Mouse (Mus musculus) intestine, embryonic 15.5 days (tissue): ENCODE data around the gene Cubn. TPM values are rescaled to one million over a fixed set of nuclear protein-coding genes. Genes with fewer than 3 reads are reported as not detected.

Source experiments
- ATAC-seq: fragments of 200-750 bp; cut with Nextera tagmentation; 2 replicates; pipeline ENCODE4 v1.8.0; 2017; ENCODE audit warnings: moderate TSS enrichment, moderate library complexity
- H3K27ac ChIP-seq: fragments of 300-500 bp; sonication (generic); 2 replicates; pipeline ENCODE4 v1.5.1; 2015; ENCODE audit warnings: mild to moderate bottlenecking, inconsistent platforms
- H3K27me3 ChIP-seq: fragments of 300-500 bp; sonication (generic); replicated peaks from 2 replicates; pipeline ENCODE4 v1.6.1; 2015; ENCODE audit warnings: inconsistent platforms
- H3K36me3 ChIP-seq: fragments of 300-500 bp; sonication (generic); 2 replicates; pipeline ENCODE4 v1.6.1; 2015; ENCODE audit warnings: inconsistent platforms
- H3K4me1 ChIP-seq: fragments of 300-500 bp; sonication (generic); replicated peaks from 2 replicates; pipeline ENCODE4 v1.6.1; 2015; ENCODE audit warnings: inconsistent platforms
- H3K4me2 ChIP-seq: fragments of 300-500 bp; sonication (generic); replicated peaks from 2 replicates; pipeline ENCODE4 v1.6.1; 2015; ENCODE audit warnings: mild to moderate bottlenecking, inconsistent platforms
- H3K4me3 ChIP-seq: fragments of 300-500 bp; sonication (generic); replicated peaks from 2 replicates; pipeline ENCODE4 v1.5.1; 2015; ENCODE audit warnings: inconsistent platforms
- H3K9ac ChIP-seq: fragments of 300-500 bp; sonication (generic); 2 replicates; pipeline ENCODE4 v1.6.1; 2015; ENCODE audit warnings: inconsistent platforms
- H3K9me3 ChIP-seq: fragments of 300-500 bp; sonication (generic); 2 replicates; pipeline ENCODE4 v1.6.1; 2016; ENCODE audit warnings: inconsistent platforms
- WGBS: fragments of 180-500 bp; shearing (Covaris S2); methylation state at CpG from one replicate; pipeline ENCODE4 v1.1.7; 2015; 5-methylcytosine and 5-hydroxymethylcytosine counted together
- polyA plus RNA-seq: library from polyadenylated mRNA; unstranded; fragments of >200 nt; fragmentation: Nextera tagmentation; extraction: Ambion mirVana; gene quantifications from 2 replicates; pipeline ENCODE4 v1.2.1, GENCODE M21; 2015

Gene Cubn
- polyA plus RNA-seq, 1 experiment from 2014 or later: 7.3 TPM

DNA sequence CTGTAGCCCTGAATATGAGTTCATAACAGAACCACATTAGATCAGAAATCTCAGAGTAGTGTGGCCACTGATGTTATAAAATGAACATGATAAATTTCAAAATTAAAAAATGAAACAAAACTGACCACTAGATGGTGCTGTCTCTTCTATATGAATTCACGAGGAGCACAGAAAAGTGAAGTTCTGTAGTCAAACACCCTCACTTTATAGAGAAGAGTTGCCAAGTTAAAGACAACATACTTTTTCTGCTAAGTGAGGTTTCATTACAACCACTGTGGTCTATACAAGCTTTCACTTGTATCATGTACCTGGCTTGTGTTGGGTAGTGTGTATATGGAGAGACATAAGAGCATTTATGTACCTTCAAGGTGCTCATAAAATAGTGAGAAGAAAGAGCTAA is 201.0 kb downstream of the Cubn start:
- Histone ChIP-seq H3K27ac (no peak overlapping the region), H3K27me3 (no peaks in the 10 kb centered on the region), H3K4me3 (no peak overlapping the region), H3K36me3 (no peaks in the 10 kb centered on the region), H3K4me1 (no peaks in the 10 kb centered on the region), H3K4me2 (no peak overlapping the region), H3K9me3 (no peaks in the 10 kb centered on the region), H3K9ac (no peak overlapping the region)
- ATAC-seq: no peak
- WGBS: 2% methylated on average over 1 of the region's 1 CpGs

DNA sequence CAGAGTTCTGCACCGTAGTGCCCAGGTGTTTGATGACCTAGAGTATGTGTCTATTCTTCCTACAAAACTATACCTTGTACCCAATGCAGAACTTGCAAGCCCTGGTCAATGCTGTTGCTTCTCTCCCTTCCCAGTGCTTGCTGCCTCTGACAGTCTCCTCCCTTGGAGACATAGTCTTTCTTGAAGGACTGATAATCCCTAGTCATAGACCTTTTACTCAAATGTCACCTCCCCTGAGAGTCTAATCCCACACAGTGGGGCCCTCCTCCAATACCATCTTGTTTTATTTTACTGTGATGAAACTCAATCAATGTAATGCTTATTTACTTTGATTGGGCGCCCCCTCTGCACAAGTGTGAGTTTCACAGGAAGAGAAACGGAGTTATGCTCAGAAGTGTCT is 201.5 kb downstream of the Cubn start:
- Histone ChIP-seq H3K36me3 (no peaks in the 10 kb centered on the region), H3K9ac (no peak overlapping the region), H3K9me3 (no peaks in the 10 kb centered on the region), H3K4me2 (no peak overlapping the region), H3K27me3 (no peaks in the 10 kb centered on the region), H3K4me3 (no peak overlapping the region), H3K4me1 (no peaks in the 10 kb centered on the region), H3K27ac (no peak overlapping the region)
- ATAC-seq: no peak
- 80% methylated on average over 3 of the region's 3 CpGs for WGBS

DNA sequence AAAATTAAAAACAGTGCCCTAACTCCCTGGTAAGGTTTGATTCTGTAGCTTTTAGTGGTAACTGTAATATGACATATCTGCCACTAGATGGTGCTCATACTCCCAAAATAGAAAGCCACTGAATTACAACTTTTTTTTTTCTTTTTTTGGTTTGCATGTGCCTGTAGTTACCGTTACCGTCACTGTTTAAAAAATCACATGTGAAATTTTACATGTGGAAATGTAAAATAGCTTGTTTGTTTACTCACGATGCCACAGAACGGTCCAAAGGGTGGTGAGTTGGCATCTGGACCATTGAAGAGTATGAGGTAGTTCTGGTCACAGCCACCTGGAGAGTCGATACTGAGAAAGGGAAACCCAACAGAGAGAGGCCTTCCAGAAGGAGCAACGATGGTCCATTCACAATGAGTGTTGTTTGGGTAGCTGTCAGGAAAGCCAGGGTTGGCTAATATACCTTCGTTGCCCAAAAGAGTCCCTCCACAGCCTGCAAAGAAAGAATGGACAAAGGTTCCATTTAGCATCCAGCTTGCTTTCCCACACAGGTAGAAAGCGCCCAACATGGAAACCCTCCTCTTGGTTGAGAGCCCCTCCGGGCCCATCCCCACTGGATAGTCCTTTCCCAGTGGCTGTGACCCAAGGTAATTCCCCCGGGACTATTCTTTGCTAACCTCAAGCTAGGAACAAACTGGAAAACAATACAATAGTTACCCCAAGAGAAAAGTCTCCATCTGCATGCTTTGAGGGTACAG is 213.3 kb downstream of the Cubn start:
- Histone ChIP-seq H3K4me3 (no peak overlapping the region), H3K4me2 (no peak overlapping the region), H3K9me3 (no peaks in the 10 kb centered on the region), H3K27ac (no peak overlapping the region), H3K4me1 (no peaks in the 10 kb centered on the region), H3K36me3 (0 out of 2 replicates have a peak, but pooled peaks cover 2% of the 10 kb centered on the region), H3K27me3 (no peaks in the 10 kb centered on the region), H3K9ac (no peak overlapping the region)
- 57% methylated on average over 10 of the region's 10 CpGs for WGBS
- no peak for ATAC-seq

DNA sequence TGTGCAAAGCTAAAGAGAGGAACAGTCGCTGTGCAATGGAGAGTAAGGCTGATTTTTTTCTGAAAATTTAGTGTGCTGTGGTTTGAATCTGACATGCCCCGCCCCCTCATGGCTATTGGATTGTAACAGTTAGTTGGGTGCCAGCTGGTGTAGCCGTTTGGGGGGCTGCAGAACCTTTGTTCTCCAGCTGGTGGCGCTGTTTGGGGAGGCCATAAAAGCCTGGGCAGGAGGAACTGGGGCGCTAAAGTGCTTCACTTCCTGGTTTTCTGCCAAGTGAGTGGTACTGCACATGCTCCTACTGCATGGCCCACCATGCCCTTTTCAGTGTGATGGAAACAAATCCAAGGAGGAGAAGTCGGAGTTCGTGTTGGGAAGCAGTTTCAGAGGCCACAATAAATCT is 215.7 kb downstream of the Cubn start:
- H3K27me3 ChIP-seq: no peaks in the 10 kb centered on the region
- H3K4me3 ChIP-seq: no peak overlapping the region
- H3K9ac ChIP-seq: no peak overlapping the region
- no peaks in the 10 kb centered on the region for H3K9me3 ChIP-seq
- H3K4me1 ChIP-seq: no peaks in the 10 kb centered on the region
- H3K4me2 ChIP-seq: no peak overlapping the region
- H3K27ac ChIP-seq: no peak overlapping the region
- H3K36me3 ChIP-seq: 0 out of 2 replicates have a peak, but pooled peaks cover 2% of the 10 kb centered on the region
- 59% methylated on average over 7 of the region's 7 CpGs for WGBS
- no peak for ATAC-seq

DNA sequence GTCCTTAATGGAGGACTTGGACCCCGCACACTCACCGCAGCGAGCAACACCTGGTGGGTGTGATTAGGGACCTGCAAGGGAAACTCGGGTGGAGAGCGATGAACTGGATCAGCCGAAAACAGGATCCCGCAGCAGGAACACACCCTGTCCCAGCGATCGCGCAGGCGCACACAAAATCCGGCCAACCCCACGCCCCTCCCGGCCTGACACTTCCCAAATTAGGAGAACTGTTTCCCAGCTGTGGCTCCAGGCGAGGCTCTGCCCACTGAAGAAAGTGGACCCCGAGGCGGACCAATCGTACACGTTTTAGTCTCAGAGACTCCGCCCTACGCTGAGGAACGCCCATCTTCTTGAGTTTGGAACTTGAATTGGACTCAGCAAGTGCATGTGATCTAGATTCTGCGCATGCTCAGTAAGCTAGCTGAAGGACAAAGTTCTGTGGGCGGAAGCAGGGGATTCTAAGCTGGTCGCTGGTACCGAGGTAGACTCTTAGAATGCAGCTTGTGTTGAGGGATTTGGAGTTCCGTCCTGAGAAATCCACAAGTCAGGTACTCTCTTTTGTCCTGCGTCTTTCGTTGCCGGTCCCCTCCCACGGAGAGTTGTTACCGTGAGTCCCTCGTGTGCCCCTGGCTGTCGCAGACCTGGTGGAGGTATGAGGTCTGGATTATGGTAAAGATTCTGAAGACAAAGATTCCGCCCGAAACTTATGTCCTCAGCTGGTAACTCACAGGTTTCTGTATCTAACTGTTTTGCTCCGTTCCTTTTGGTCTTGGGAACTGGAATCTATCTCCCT is 220.3 kb downstream of the Cubn start, which contains the start of gene Rsu1:
Gene Rsu1, minus strand, starts transcription at position 251 of the 793 bp plus-strand sequence.
- H3K27ac ChIP-seq: peak within 1 kb of the TSS; percentile 23; the same call in 1 of the 2 replicates
- H3K4me2 ChIP-seq: peak within 1 kb of the TSS; percentile 85
- no peaks in the 10 kb centered on the region for H3K27me3 ChIP-seq
- no peaks in the 10 kb centered on the region for H3K9me3 ChIP-seq
- peak; percentile 99 for ATAC-seq
- H3K9ac ChIP-seq: peak within 1 kb of the TSS; percentile 60
- H3K4me3 ChIP-seq: peak within 1 kb of the TSS; percentile 58
- H3K4me1 ChIP-seq: 0 out of 2 replicates have a peak, but pooled peaks cover 2% of the 10 kb centered on the region
- 0 out of 2 replicates have a peak, but pooled peaks cover 2% of the 10 kb centered on the region for H3K36me3 ChIP-seq
- WGBS: under 1% methylated on average over 37 of the region's 37 CpGs

DNA sequence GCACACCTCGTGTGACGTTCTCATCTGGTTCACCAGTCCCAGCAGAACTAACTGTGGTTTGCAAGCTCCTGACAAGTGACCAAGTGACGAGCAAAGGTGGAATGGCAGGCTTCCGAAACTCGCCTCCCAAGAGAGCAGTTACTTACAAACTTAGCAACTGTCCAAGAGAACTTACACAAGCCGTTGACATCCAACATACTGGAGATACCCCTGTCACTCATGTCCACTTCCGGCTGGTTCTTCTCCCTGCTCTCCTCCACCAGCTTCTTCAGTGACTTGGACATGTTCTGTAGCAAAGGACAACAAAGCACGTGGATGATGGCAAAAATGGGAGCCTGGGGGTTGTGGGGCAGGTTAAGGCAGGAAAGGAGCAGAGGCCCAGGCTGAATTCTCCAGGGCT is 220.9 kb downstream of the Cubn start:
- Histone ChIP-seq H3K9me3 (no peaks in the 10 kb centered on the region), H3K4me1 (0 out of 2 replicates have a peak, but pooled peaks cover 2% of the 10 kb centered on the region), H3K4me2 (peak overlapping the region; percentile 85), H3K36me3 (no peaks in the 10 kb centered on the region), H3K27ac (peak overlapping the region; percentile 23; the same call in 1 of the 2 replicates), H3K27me3 (no peaks in the 10 kb centered on the region), H3K4me3 (peak overlapping the region; percentile 58), H3K9ac (peak overlapping the region; percentile 57)
- ATAC-seq: no peak; the same call in 1 of the 2 replicates
- WGBS: 39% methylated on average over 8 of the region's 8 CpGs

DNA sequence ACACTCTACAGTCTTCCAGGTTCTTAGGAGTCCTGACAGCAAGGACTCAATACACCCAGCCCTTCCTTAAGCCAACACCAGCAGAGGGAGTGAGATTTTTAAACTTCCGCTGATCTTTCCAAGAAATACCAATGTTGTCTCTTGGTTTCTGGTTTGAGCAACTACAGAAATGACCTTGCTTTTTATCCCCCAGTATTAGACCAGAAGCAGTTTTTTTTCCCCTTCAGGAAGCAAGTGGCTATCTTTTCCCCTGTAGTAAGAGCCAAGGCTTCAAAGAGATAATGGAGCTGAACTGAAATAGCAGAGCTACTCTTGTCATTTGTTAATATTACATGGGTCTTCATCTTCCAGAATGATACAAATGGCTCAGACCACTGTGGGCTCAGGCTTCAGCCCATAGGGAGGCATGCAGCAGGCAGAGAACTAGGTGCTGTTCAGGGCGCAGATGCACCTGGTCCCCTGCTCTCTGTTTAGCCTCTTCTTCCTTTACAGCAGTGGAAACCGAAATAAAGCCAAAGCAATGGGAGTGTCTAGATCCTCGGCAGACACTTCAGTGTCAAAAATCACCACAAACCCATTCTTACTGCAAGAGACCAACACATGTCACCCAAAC is 222.8 kb downstream of the Cubn start:
- Histone ChIP-seq H3K4me3 (no peak overlapping the region), H3K27ac (no peak overlapping the region), H3K9me3 (no peaks in the 10 kb centered on the region), H3K36me3 (no peaks in the 10 kb centered on the region), H3K4me2 (no peak overlapping the region), H3K27me3 (no peaks in the 10 kb centered on the region), H3K4me1 (0 out of 2 replicates have a peak, but pooled peaks cover 2% of the 10 kb centered on the region), H3K9ac (no peak overlapping the region)
- ATAC-seq: no peak
- 91% methylated on average over 4 of the region's 4 CpGs for WGBS

DNA sequence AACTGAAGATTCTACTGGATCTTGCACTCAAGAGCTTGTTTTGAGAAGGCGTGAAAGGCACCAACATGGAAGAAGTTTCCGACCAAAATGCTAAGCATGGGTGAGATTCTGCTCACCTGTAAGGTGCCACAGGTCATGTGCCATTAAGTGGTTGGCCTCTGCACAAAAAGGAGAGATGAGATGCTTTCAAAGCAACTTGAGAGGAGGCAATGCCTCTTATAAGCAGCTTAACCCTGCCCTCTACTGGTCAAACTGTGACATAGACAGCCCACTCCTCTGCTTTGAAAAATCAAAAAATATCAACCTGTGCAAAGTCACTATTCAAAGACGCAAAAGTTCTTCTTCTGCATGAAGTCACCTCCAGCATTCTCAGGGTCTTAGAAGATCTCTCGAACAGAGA is 226.7 kb downstream of the Cubn start:
- Histone ChIP-seq H3K9me3 (no peaks in the 10 kb centered on the region), H3K36me3 (no peaks in the 10 kb centered on the region), H3K4me1 (no peaks in the 10 kb centered on the region), H3K4me2 (no peak overlapping the region), H3K4me3 (no peak overlapping the region), H3K27me3 (no peaks in the 10 kb centered on the region), H3K27ac (no peak overlapping the region), H3K9ac (no peak overlapping the region)
- 52% methylated on average over 4 of the region's 4 CpGs for WGBS
- ATAC-seq: no peak

DNA sequence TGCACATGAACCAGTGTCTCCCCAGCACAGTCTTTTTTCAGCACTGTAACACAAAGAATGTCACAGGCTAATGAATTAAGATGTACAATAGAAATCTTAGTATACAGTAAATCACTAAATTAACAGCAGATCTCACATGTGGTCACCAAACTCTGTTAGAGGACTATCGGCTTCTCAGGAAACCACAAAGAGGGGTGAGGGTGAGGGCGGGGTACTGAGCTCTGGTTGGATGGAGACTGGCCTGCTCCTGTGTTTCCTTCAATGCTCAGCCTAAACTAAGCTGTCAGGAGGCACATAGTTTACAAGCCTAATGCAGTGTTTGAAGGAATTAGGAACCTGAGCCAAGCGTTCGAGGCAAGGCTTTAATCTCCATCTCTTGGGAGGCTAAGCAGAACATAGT is 228.5 kb downstream of the Cubn start:
- WGBS: 73% methylated on average over 4 of the region's 4 CpGs

DNA sequence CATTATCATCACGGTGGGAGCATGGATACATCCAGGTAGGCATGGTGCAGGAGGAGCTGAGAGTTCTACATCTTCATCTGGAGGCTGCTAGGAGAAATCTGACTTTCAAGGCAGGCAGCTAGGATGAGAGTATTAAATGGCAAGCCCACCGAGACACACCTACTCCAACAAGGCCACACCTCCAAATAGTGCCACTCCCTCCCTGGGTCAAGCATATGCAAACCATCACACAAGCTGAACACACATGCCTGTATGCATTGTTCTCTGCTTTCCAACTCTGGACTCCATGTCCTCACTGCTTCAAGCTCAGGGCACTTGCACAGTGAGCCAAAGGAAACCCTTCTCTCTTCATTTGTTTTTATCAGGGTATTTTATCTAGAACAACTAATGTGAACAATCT is 233.0 kb downstream of the Cubn start:
- ATAC-seq: no peak
- H3K9ac ChIP-seq: no peak overlapping the region
- H3K27ac ChIP-seq: no peak overlapping the region
- H3K4me1 ChIP-seq: no peaks in the 10 kb centered on the region
- no peaks in the 10 kb centered on the region for H3K27me3 ChIP-seq
- H3K4me3 ChIP-seq: no peak overlapping the region
- WGBS: 79% methylated on average over 2 of the region's 2 CpGs
- no peaks in the 10 kb centered on the region for H3K9me3 ChIP-seq
- 0 out of 2 replicates have a peak, but pooled peaks cover 3% of the 10 kb centered on the region for H3K36me3 ChIP-seq
- H3K4me2 ChIP-seq: no peak overlapping the region

More for the DNA sequence above, 228.5 kb downstream of the Cubn start:
- Histone ChIP-seq H3K4me2 (no peak overlapping the region), H3K9ac (no peak overlapping the region), H3K9me3 (no peaks in the 10 kb centered on the region), H3K27me3 (no peaks in the 10 kb centered on the region), H3K4me1 (no peaks in the 10 kb centered on the region), H3K27ac (no peak overlapping the region), H3K4me3 (no peak overlapping the region), H3K36me3 (no peaks in the 10 kb centered on the region)
- no peak for ATAC-seq

DNA sequence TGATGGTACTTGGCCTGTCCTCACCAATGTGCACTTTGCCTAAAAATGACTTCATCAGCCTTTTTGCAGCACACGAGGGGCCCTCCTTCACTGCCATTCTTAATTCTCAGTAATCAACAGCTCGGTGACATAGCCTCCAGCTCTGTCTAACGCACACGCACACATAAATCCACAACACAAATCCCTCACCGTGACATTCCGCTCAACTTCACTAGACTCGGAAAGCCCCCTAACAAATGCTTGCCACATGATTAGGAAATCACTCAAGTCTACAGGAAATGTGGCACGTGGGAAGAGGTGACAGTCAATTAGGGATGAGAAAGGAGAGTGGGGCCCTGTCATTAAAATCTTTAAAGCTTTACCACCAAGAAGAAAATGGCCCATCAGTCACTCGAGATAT is 250.9 kb downstream of the Cubn start:
- Histone ChIP-seq H3K9me3 (no peaks in the 10 kb centered on the region), H3K27ac (no peak overlapping the region), H3K9ac (no peak overlapping the region), H3K36me3 (no peaks in the 10 kb centered on the region), H3K4me1 (no peaks in the 10 kb centered on the region), H3K27me3 (no peaks in the 10 kb centered on the region), H3K4me2 (no peak overlapping the region), H3K4me3 (no peak overlapping the region)
- WGBS: 72% methylated on average over 9 of the region's 9 CpGs
- no peak for ATAC-seq
